Mouse (Mus musculus) liver, adult (tissue): ENCODE data around the gene Gpr1.

Experiments used
- GATA4 ChIP-seq: IDR thresholded peaks from 2 replicates; pipeline ENCODE4 v1.6.1; 2014; ENCODE audit warnings: mild to moderate bottlenecking, low read length; ENCODE audit not compliant: insufficient replicate concordance

The Gpr1 gene

DNA sequence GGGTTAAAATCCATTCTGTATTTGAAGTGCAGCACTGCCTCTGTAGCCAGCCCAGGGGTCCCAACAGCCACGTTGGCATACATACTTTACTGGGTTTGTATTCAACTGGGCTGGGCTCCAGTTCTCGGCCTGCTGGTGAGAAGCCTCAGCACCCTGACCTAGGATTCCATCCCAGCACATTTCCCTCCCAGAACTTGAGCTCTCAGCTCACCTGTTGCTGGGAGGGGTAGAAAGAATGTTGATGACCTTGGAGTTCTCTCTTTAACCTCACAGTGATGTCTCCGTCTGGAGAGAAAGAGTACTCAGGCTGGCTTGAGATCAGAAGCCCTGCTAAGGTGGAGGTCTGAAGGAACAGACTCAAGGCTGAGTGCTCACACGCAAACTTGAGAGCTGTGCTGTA is 25.0 kb upstream of the Gpr1 start:
- TF ChIP-seq GATA4 = no peak

DNA sequence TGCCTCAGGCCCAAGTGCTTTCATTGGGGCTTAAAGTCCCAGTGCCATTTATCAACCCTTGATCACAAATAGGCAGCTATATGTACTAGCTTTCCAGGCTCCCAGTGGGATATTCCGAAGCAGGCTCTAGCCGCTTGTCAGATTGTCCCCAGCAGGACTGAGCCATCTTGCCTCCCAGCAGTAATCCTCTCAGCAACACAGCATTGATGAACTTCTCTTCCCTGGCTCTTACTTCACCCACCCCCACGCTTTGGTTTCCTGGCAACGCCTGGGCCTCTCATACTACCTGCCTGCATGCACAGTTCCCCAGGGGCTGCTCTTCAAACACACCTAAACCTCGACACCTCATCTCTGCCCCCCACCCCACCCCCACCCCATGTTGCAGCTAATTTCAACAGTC is 23.0 kb upstream of the Gpr1 start:
- TF ChIP-seq GATA4 = no peak

DNA sequence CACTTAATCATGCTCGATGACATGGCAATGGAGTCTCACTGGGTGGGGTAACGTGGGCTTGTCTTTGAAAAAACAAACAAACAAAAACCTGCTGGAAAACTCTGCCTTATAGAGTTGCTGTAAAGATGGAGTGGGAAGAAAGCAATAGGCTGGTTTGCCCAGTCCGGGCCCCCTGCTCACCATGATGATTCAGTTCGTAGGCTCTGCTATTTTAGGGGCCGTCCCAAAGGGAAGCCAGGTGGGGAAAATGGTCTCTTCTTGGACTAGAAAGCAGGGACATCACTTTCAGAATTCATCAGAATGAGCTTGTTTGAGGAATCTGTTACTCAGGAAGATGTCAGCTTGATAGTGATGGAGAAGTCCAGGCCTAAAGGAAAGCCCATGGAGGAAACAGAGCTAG is 12.9 kb upstream of the Gpr1 start:
- no peak for TF ChIP-seq GATA4

DNA sequence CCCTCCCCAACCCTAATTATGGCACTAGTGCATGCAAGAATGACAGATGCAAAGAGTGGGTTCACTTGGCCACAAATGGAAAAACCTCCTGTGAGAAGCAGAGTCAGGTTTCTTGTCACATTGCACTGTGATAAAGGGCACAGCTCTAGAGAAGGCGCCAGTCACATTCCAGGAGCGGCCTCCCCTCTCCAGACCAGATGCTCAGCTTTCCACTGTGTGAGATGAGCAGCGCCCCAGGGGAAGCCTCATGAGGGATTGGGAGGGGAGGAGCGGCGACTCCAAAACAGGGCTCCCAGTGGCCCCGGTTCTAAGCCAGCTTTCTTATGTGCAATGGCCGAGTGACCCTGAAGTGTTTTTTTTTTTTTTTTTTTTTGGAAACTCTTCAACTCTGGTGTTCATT is 11.5 kb upstream of the Gpr1 start:
- no peak for TF ChIP-seq GATA4

DNA sequence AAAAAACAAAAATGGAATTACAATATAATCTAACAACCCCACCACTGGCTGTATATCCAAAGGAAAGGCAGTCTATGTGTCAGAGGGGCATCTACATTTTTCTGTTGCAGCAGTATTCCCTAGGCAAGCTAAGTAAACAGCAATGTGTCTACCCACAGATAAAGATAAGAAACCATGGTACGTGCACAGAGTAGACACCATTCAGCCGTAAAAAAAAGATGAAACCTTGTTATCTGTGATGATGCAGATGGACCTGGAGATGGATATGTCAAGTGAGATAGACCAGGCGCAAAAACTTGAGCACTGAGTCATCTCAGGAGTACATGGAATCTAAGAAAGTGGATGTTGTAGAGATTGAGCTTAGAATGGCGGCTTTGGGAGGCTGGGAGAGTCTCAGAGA is 10.7 kb upstream of the Gpr1 start:
- TF ChIP-seq GATA4 = no peak

DNA sequence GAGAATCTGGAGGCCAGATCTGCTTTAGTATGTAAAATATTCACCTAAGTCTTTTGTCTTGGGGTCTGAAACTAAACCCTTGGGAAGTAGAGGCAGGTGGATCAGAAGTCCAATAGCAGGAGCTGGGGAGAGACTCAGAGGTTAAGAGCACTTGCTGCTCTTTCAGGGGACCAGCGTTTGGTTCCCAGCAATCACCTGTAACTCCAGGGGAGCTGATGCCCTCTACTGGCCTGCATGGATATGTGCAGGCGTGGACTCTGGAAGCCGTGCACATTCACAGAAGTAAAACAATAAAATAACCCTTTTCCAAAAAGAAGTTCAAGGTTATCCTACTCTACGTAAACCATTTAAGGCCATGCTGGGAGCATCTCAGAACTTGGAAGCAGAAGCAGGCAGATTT is 4.9 kb upstream of the Gpr1 start:
- no peak for TF ChIP-seq GATA4

DNA sequence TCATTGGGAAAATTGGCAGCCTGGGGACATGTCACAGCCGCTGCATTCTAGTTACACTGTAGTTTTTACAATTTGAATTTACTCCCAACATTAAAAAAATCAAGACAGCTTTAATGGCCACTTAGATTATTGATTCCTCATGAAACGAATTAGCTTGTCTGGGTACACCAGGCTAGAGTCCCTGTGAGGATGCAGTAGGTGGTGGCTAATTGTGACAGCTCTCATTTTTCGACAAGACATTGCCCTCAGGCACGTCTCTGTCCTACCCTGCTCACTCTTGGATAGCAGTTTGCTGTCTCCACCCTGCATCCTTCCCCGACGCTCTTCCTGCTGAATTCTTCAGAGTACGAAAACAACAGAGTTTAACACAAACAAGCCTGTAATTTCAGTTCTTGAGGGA is 288 bp upstream of the Gpr1 start:
- TF ChIP-seq GATA4 = no peak

DNA sequence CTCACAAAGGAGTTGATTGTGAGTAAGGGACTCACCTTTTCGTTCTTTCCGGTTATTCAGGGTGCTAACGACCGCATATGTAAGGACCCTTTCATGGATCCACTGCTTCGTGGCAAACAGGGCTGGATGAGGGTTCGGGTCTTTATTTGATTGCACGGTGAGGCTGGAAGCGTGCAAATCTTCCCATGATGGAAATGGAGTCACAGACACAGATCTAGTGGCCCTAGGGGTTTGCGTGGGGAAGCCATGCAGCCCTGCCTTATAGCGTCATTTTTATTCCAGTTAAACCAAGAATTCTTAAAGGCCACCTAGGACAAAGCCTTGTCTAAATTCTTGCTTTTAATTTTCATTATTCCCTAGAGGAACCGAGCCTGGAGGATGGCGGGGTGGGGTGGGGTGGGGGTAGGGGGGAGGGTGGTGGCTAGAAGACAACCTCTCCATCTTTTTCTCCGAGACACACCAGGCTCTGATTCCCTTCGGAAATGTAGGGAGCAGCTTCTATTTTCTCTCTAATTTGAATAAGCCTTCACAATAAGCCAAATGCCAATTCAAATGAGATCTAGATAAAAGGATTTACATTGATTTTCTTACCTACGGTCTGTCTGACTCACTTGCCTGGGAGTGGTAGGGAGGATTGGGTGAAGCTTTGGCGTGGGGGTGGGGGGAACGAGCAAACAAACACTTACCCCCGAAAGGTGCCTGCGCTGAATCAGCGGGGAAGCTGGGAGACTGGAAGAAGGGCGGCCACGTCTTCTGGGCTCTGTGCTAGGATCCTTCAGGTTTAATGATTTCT is 669 bp downstream of the Gpr1 start:
- TF ChIP-seq GATA4 = no peak

DNA sequence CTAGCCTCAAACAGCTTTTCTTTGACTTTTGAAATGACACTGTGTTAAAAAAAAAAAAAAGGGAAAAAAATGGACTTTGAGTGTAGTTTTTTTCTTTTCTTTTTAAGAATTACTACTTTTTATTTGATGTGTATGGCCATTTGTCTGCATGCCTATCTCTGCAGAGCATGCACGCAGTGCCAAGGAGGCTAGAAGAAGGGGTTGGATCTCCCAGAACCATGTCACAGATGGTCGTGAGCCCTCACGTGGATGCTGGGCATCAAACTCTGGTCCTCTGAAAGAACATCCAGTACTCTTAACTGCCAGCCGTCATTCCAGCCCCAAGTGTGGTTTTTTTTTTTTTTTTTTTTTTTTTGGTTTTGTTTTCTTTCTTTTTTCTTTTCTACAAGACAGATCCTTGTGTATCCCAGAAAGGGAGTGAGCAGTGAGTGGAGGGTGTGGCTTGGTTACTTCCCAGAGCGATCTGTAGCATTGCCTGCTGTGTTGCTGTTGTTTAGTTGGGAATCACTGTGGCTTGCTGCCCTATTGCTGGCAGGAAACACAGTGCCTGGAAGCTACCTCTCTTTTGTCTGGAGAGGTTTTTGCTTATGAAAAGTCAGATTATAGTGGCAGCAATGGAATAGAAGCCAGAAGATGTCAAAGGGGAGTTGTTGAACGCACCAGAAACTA is 4.3 kb downstream of the Gpr1 start:
- no peak for TF ChIP-seq GATA4

DNA sequence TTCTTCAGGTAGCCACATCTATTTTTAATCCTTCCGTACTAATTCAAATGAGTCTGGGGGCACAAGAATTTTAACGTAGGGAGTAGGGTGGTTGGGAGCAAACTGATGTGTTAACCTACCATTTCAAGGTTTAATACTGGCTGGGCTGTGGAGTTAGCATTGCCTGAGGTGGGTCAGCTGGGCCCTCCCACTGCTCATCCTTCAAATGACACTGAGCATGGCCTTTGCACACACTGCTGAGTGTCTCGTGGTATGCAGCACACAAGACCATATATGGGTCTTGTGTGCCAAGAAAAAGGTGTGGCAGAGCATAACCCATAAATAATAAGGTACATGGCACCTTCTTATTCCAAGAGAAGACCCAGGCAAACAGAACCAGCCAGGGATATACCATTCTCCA is 6.7 kb downstream of the Gpr1 start:
- no peak for TF ChIP-seq GATA4

DNA sequence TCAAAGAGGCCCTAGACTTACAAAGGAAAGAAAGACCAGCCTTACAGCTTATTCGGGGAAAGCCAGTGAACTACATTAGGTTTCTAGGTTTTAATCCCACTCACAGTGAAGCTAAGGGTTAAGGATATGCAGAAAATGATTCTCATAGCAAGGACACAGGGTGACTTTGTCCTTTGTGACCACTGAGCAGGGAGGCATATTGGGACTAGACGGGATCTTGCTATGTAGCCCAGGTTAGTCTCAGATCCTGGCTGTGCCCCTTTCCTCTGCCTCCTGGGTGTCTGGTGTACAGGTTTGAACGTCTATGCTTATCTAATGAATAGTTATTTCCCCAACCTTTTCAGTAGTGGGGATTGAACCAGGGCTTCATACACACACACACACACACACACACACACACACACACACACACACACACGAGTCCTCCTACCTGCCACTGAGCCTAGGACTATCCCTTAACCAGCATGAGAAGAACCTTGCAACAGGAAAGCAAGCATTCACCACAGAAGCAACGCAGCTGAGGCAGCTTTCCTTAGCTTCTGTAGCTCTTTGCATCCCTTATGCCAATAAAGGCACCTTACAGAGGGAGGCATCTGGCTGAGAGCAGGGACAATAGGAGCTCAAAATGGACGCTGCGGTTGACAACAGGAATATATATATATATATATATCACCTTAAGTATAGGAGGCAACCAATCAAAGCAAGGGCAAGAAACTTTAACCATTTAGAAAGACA is 9.5 kb downstream of the Gpr1 start:
- no peak for TF ChIP-seq GATA4

DNA sequence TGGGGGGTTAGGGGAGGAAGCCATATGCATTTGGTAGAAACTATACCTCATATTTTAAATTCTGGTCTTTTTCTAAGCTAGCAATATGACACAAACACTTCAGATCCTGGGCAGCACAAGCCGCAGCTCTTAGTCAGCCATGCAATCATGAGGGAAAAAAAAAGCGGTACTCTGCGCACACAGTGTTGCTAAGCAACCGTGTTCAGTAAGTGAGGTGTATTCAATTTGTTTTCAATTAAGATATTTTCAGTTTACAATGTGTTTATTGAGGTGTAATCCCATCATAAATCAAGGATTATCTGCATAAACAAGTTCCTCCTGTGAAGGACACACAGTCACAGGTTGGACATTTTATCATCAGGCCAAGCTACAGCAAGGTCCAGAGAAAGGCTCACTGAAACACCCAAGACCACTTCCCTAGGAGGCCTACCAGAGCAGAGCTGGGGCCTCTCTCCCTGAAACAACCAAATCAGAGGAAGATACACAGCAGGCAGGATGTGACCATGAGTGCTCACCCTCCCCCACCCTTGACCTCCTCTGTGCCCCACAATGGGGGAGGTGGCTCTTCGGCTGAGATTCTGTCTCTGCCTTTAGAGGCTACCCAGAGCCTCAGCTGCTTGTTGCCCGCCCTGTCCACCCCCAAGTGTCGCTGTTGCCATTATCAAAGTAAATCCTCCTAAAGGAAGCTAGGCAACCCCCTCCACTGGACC is 10.2 kb downstream of the Gpr1 start:
- no peak for TF ChIP-seq GATA4

DNA sequence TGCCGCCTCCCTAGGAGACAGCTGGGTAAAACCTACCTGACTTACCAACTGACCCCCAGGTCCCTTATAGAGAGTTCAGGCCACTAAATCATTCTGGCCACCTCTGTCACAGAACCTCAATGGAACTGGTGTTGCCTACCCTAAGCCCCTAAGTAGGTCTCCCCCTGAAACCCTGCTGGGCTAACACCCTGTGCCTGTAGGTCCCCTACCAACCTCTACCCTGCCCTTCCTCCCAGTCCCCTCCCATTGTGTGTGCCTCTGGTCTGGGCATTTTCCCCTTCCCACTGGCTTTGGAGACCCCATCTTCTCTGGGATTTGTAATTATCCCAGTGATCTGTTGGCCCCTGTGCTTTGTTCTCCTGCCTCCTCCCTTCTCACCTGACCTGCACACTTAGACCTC is 10.9 kb downstream of the Gpr1 start:
- TF ChIP-seq GATA4 = no peak

DNA sequence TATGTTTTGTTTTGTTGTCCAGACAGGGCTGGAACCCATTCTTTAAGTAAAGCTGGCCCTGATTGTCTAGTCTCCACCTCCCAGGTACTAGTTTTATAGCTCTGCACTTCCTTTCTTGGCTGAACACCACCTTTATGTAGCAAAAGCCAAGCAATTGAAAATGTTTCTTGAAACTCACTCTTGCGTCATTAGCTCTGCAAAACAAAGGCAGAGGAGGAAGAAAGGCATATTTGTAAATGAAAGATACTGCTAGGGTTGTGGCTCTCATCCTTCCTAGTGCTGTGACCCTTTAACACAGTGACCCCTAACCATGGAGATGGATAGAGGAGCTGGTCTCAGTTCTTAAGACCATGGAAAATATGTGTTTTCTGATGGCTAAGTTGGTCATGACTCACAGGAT is 12.7 kb downstream of the Gpr1 start:
- no peak for TF ChIP-seq GATA4

DNA sequence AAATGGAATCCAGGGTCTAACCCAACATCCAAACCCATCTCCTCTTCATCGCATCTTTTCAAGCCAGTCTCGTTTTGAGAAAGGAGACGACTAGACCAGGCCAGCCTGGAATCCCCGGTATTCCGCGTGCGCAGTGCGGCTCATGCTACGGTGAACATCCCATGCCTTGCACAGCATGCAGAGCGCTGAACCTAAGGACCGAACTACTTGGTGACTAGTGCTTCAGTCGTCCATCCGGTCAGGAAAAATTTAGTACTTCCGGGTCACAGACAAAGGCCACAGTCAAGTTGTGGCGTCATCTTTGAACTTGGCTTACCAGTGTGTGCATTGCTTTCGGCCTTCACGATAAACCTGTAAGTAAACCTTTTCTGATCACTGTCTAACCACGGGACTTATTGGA is 14.0 kb downstream of the Gpr1 start:
- TF ChIP-seq GATA4 = no peak
